Mouse (Mus musculus) embryonic facial prominence, embryonic 11.5 days (tissue): ENCODE measurements at regions not wholly inside any gene's neighbourhood (a gene's known extent, or its start where the extent isn't known, plus 50 kb on each side); places are given as distances from the start of the nearest gene placed in this dataset. TPM values are rescaled to one million over a fixed set of nuclear protein-coding genes. Genes with fewer than 3 reads are reported as not detected.

Experiments
- ATAC-seq: fragments of 200-750 bp; cut with Nextera tagmentation; replicated peaks from 2 replicates; pipeline ENCODE4 v1.8.0; 2017; ENCODE audit warnings: low read depth; ENCODE audit not compliant: insufficient number of reproducible peaks, low FRiP score, low TSS enrichment
- DNase-seq: peaks from one replicate; pipeline ENCODE4 v3.0.0-alpha.2; 2015; ENCODE audit warnings: low spot score
- H3K27ac ChIP-seq: fragments of 300-500 bp; sonication (generic); replicated peaks from 2 replicates; pipeline ENCODE4 v1.5.1; 2014; ENCODE audit warnings: mild to moderate bottlenecking, low read depth, low read length, control low read depth
- H3K27me3 ChIP-seq: fragments of 300-500 bp; sonication (generic); 2 replicates; pipeline ENCODE4 v1.6.1; 2014; ENCODE audit warnings: mild to moderate bottlenecking, low read length, moderate library complexity, mixed read lengths; ENCODE audit not compliant: control insufficient read depth, insufficient read depth
- H3K36me3 ChIP-seq: fragments of 300-500 bp; sonication (generic); replicated peaks from 2 replicates; pipeline ENCODE4 v1.6.1; 2014; ENCODE audit warnings: low read depth, mild to moderate bottlenecking, low read length, moderate library complexity, mixed read lengths; ENCODE audit not compliant: control insufficient read depth, insufficient read depth
- H3K4me1 ChIP-seq: fragments of 300-500 bp; sonication (generic); 2 replicates; pipeline ENCODE4 v1.6.1; 2014; ENCODE audit warnings: low read length, mixed read lengths; ENCODE audit not compliant: control insufficient read depth, insufficient read depth
- H3K4me2 ChIP-seq: fragments of 300-500 bp; sonication (generic); 2 replicates; pipeline ENCODE4 v1.6.1; 2014; ENCODE audit warnings: low read depth, mild to moderate bottlenecking, control low read depth, low read length, moderate library complexity
- H3K4me3 ChIP-seq: fragments of 300-500 bp; sonication (generic); 2 replicates; pipeline ENCODE4 v1.5.1; 2014; ENCODE audit warnings: low read depth, low read length, control low read depth
- H3K9ac ChIP-seq: fragments of 300-500 bp; sonication (generic); replicated peaks from 2 replicates; pipeline ENCODE4 v1.6.1; 2014; ENCODE audit warnings: mild to moderate bottlenecking, control low read depth, low read length
- H3K9me3 ChIP-seq: fragments of 300-500 bp; sonication (generic); replicated peaks from 2 replicates; pipeline ENCODE4 v1.6.1; 2016; ENCODE audit warnings: mild to moderate bottlenecking, low read length, inconsistent platforms, mixed read lengths; ENCODE audit not compliant: control insufficient read depth
- WGBS: fragments of 180-500 bp; shearing (Covaris S2); extraction: QIAGEN DNeasy Blood & Tissue Kit; methylation state at CpG from one replicate; pipeline ENCODE4 v1.1.7; 2014; 5-methylcytosine and 5-hydroxymethylcytosine counted together
- microRNA-seq: library from miRNA; unstranded; fragments of <30 nt; microRNA quantifications from one replicate; pipeline ENCODE4, GENCODE M21; 2016; ENCODE audit warnings: borderline number of aligned reads

DNA sequence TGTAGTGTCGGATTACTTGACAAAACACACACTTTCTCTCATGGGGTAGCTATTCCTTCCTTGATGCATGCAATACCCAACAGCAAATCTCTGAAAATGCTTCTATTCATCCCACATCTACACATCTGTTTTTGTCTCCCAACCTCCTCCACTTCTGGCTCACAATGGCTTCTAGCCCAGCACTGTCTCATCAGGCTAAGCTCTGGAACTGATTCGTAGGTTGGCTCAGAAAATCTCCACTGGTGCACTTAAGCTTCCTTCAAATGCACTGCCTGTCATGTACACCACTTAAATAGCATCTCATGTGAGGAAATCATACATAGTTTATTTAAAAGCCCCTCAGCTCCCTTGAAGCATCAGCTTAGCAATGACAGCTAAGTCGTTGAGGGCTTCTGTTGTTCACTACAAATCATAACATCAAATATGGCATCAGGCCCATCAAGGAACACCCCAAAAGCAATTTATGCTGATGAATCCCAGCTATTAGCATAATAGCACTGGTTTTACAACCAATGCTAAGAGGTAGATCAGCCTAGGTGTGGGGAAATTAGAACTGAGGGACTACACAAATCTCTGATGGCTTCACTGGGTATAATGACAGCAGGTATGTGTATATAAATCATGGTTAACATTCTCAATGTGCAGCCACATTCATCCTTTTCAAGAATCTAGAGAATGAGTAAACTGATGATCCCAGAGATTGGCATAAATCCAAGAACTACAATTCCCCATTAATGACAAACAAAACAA lies 103.5 kb upstream of the Tusc1 start:
- ATAC-seq (no peak), DNase-seq (no peak)
- 74% methylated on average over 3 of the region's 3 CpGs for WGBS
- Histone ChIP-seq H3K27ac (no peak overlapping the region), H3K4me2 (no peak overlapping the region), H3K9ac (no peak overlapping the region), H3K4me1 (no peaks in the 10 kb centered on the region), H3K4me3 (no peak overlapping the region), H3K27me3 (no peaks in the 10 kb centered on the region), H3K36me3 (no peaks in the 10 kb centered on the region), H3K9me3 (no peaks in the 10 kb centered on the region)

DNA sequence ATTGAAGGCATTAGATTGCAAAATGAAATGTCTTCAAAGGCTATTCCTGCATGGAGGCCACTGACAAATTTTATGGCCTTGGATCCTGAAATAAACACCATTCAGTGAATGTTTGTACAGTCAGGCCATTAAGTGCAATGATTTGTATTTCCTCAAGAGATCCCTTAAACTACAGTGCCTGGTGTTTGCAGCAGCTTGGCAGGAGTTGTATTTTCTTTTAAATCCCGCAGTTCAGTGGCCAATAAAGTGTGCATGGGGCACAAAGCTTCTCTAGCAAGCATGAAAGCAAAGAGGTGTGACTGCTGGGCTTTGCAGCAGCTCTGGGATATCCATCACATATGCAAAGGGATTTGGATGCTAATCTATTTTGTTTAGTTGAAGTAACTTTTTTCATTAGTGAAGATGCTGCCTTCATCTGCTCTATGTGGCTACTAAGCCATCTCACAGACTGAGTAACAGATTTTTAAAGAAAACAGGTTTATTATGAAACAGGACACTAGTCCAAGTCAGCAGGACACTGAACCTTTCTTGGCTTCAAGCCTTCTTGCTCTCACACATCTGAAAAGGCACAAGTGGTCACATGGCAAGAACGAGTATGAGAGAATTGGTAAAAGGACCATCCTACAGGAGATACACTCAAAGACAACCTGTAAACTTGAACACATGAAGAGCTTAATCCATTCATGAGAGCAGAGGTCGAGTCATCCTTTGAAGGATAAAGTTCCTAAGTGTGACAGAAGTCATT lies 102.2 kb upstream of the Tusc1 start:
- H3K4me2 ChIP-seq: no peak overlapping the region
- no peaks in the 10 kb centered on the region for H3K27me3 ChIP-seq
- no peak overlapping the region for H3K4me3 ChIP-seq
- no peak overlapping the region for H3K27ac ChIP-seq
- no peak overlapping the region for H3K9ac ChIP-seq
- H3K9me3 ChIP-seq: no peaks in the 10 kb centered on the region
- 58% methylated on average over 3 of the region's 3 CpGs for WGBS
- no peaks in the 10 kb centered on the region for H3K4me1 ChIP-seq
- no peaks in the 10 kb centered on the region for H3K36me3 ChIP-seq
- no peak for DNase-seq
- ATAC-seq: no peak

DNA sequence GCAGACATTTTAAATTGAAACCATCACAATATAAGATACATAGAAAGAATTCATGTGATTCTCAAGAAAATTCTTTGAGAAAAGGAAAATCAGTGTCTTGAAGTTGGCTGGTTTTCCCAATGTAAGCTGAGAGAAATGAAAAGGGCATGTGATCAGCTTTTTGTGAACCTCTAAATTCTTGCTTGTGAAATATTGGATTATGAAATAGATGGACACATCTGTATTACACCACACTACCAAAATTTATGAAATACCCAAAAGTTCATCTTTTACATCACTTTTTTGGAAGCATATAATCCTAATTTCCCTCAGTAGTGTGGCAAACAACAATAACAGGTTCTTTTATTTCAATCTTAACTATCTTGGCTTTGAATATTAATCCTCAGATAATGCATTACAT lies 77.4 kb upstream of the Tusc1 start:
- no peak for ATAC-seq
- no peak overlapping the region for H3K27ac ChIP-seq
- H3K9me3 ChIP-seq: no peaks in the 10 kb centered on the region
- H3K36me3 ChIP-seq: no peaks in the 10 kb centered on the region
- H3K27me3 ChIP-seq: no peaks in the 10 kb centered on the region
- no peak overlapping the region for H3K4me3 ChIP-seq
- no peaks in the 10 kb centered on the region for H3K4me1 ChIP-seq
- no peak overlapping the region for H3K9ac ChIP-seq
- DNase-seq: no peak
- no peak overlapping the region for H3K4me2 ChIP-seq

DNA sequence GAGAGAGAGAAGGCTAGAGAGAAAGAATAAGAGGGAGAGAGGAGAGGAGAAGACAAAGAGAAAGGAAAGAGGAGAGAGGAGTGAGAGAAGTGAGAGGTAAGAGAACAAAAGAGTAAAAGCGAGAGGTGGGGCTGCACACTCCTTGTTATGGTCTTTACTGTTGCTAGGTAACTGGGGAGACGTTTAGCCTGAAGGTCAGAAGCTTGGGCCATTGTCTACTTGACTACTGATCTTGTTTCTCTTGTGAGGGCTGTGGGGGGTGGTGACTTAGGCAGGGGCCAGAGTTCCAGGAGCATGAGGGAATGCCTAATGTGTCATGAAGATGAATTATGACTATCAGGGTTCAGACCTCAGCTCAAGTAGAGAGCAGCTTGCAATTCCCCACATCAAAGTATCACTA lies 71.6 kb upstream of the Tusc1 start:
- Histone ChIP-seq H3K4me3 (no peak overlapping the region), H3K4me1 (no peaks in the 10 kb centered on the region), H3K36me3 (no peaks in the 10 kb centered on the region), H3K27ac (no peak overlapping the region), H3K9me3 (no peaks in the 10 kb centered on the region), H3K27me3 (no peaks in the 10 kb centered on the region), H3K9ac (no peak overlapping the region), H3K4me2 (no peak overlapping the region)
- no peak for ATAC-seq
- no peak for DNase-seq
- WGBS: 48% methylated on average over 2 of the region's 2 CpGs

DNA sequence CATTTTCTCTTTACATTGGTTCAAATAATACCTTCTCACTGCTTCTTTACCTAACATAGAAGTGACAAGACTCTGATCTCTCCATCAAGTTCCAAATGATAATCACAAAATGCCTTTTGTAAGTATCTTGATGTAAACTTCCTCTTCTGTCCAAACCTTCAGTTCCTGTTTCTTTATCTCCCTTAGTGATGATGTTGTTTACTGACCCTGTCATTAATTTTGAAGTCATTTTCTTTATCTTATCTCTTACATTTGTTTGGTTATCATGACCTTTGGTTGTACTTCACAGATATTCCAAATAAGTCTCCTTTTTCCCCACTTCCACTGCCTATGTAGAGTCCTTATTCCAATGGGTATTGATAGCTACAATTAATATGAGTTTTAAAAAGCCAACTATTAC lies 65.3 kb upstream of the Tusc1 start:
- no peaks in the 10 kb centered on the region for H3K36me3 ChIP-seq
- no peak for ATAC-seq

More for the DNA sequence above, 65.3 kb upstream of the Tusc1 start:
- no peak overlapping the region for H3K4me2 ChIP-seq
- no peak overlapping the region for H3K4me3 ChIP-seq
- H3K9ac ChIP-seq: no peak overlapping the region
- no peaks in the 10 kb centered on the region for H3K9me3 ChIP-seq
- H3K4me1 ChIP-seq: no peaks in the 10 kb centered on the region
- H3K27ac ChIP-seq: no peak overlapping the region
- DNase-seq: no peak
- no peaks in the 10 kb centered on the region for H3K27me3 ChIP-seq

Small RNAs in the stretch of these regions (microRNA-seq; reads per million reads assigned to microRNA genes)
- not detected for gene Gm22619
